Mouse (Mus musculus): ENCODE measurements around the gene Vmn1r155.
"Not testable (repeated sequence)": the region's sequence is repeated elsewhere in the genome, so short reads cannot be mapped to it uniquely, and the experiment has no call there.

The Vmn1r155 gene

GRCm38 (mm10) chr7:22657718-22658117 is at the start of gene Vmn1r155:
Gene Vmn1r155 (plus strand): TSS chr7:22658018.
- not testable (repeated sequence) for DNase-seq (ENCODE audit: low spot score)

- DNase-seq (ENCODE audit: low spot score) = not testable (repeated sequence)
These were observed 34.4 kb downstream of the Vmn1r155 start, which contains the start of gene Gm8693 for GRCm38 (mm10) chr7:22692217-22692616. Gene Gm8693 (minus strand): TSS chr7:22692317.

Data from urinary bladder, postnatal 10 days (tissue).